Mouse (Mus musculus) liver, embryonic 14.5 days (tissue): ENCODE data around the gene Nacc1. TPM values are rescaled to one million over a fixed set of nuclear protein-coding genes. Genes with fewer than 3 reads are reported as not detected.
A peak's percentile ranks its signal among the peaks of the same experiment; 100 is the strongest.

Source experiments
- ATAC-seq: fragments of 200-750 bp; cut with Nextera tagmentation; 2 replicates; pipeline ENCODE4 v1.8.0; 2017; ENCODE audit warnings: moderate number of reproducible peaks, mild to moderate bottlenecking, moderate library complexity; ENCODE audit not compliant: insufficient read depth
- DNase-seq, 3 experiments: peaks; one replicate each; pipeline ENCODE4 v3.0.0-alpha.2; 2012 to 2013; ENCODE audit warnings: low read depth in 3 of 3, low spot score in 3 of 3
- H3K27ac ChIP-seq: fragments of 300-500 bp; sonication (generic); 2 replicates; pipeline ENCODE4 v1.5.1; 2014; ENCODE audit warnings: moderate library complexity, mild to moderate bottlenecking, control low read depth, inconsistent platforms
- H3K27me3 ChIP-seq: fragments of 300-500 bp; sonication (generic); 2 replicates; pipeline ENCODE4 v1.6.1; 2014; ENCODE audit warnings: mild to moderate bottlenecking, low read length, moderate library complexity; ENCODE audit not compliant: control insufficient read depth, insufficient read depth
- H3K36me3 ChIP-seq: fragments of 300-500 bp; sonication (generic); replicated peaks from 2 replicates; pipeline ENCODE4 v1.6.1; 2014; ENCODE audit warnings: low read depth; ENCODE audit not compliant: control insufficient read depth, insufficient read depth
- H3K4me1 ChIP-seq, 2 experiments: fragments of 200-500 bp in 1 of 2; fragments of 300-500 bp in 1 of 2; sonication (generic) in 1 of 2; replicated peaks; 2 replicates each; pipeline ENCODE4 v1.6.1; 2012 to 2014; ENCODE audit warnings: antibody characterized with exemption in 1 of 2, inconsistent platforms in 1 of 2, low read length in 1 of 2; ENCODE audit not compliant: control insufficient read depth in 2 of 2, insufficient read depth in 2 of 2
- H3K4me2 ChIP-seq: fragments of 300-500 bp; sonication (generic); 2 replicates; pipeline ENCODE4 v1.6.1; 2014; ENCODE audit warnings: low read depth, mild to moderate bottlenecking, control low read depth, moderate library complexity
- H3K4me3 ChIP-seq, 2 experiments: fragments of 200-500 bp in 1 of 2; fragments of 300-500 bp in 1 of 2; sonication (generic) in 1 of 2; 2 replicates each; pipeline ENCODE4 v1.5.1; 2012 to 2014; ENCODE audit warnings: low read depth in 2 of 2, low read length in 2 of 2, mild to moderate bottlenecking in 2 of 2, control low read depth in 1 of 2, inconsistent platforms in 1 of 2, moderate library complexity in 1 of 2; ENCODE audit not compliant: insufficient read depth in 1 of 2
- H3K9ac ChIP-seq: fragments of 300-500 bp; sonication (generic); replicated peaks from 2 replicates; pipeline ENCODE4 v1.6.1; 2014; ENCODE audit warnings: mild to moderate bottlenecking, control low read depth, moderate library complexity
- H3K9me3 ChIP-seq: fragments of 300-500 bp; sonication (generic); 2 replicates; pipeline ENCODE4 v1.6.1; 2016; ENCODE audit warnings: low read length, mixed read lengths; ENCODE audit not compliant: control insufficient read depth
- CTCF ChIP-seq: IDR thresholded peaks from 2 replicates; pipeline ENCODE4 v1.5.1; 2016; ENCODE audit warnings: antibody characterized with exemption, low read depth, control low read depth
- EP300 ChIP-seq: IDR thresholded peaks from 2 replicates; pipeline ENCODE4 v1.6.1; 2016; ENCODE audit warnings: antibody characterized with exemption, low read depth
- WGBS: fragments of 180-500 bp; shearing (Covaris S2); extraction: QIAGEN DNeasy Blood & Tissue Kit; methylation state at CpG from one replicate; pipeline ENCODE4 v1.1.7; 2014; ENCODE audit not compliant: insufficient replicate concordance; 5-methylcytosine and 5-hydroxymethylcytosine counted together
- polyA plus RNA-seq, 2 experiments: library from polyadenylated mRNA; depleted of rRNA in 1 of 2; stranded (reverse) in 1 of 2; unstranded in 1 of 2; fragments of >200 nt; fragmentation: Nextera tagmentation in 1 of 2; extraction: Ambion mirVana in 1 of 2; gene quantifications; 2 replicates each; pipeline versions ENCODE4 v1.2.1 to v1.2.3; 2012 to 2014

Nacc1 gene
- polyA plus RNA-seq, 2 experiments, result 6.3 to 19.0 TPM

- H3K27me3 ChIP-seq, result peaks cover 3% of the 10 kb centered on the region; the same call in 1 of the 2 replicates
- no peaks in the 10 kb centered on the region for H3K9me3 ChIP-seq
- TF ChIP-seq EP300 (no peak), CTCF (no peak)
- peak overlapping the region; percentile 64 for H3K9ac ChIP-seq
- H3K36me3 ChIP-seq, result no peaks in the 10 kb centered on the region
- peak overlapping the region; percentile 5; the same call in 1 of the 2 replicates for H3K27ac ChIP-seq
- no peak overlapping the region; a peak in 1 of 4 replicates for H3K4me3 ChIP-seq
- H3K4me1 ChIP-seq, result peaks cover 32 to 44% of the 10 kb centered on the region in 2 experiments
- DNase-seq (no peak), ATAC-seq (no peak)
- peak overlapping the region; percentile 93 for H3K4me2 ChIP-seq
Measured at GRCm38 (mm10) chr8:84657203-84657602, 30.5 kb downstream of the Nacc1 start.

GRCm38 (mm10) chr8:84656641-84657126 lies 31.0 kb downstream of the Nacc1 start:
- peaks cover 3% of the 10 kb centered on the region; the same call in 1 of the 2 replicates for H3K27me3 ChIP-seq
- peak overlapping the region; percentile 41 to 50 for H3K4me3 ChIP-seq
- H3K36me3 ChIP-seq, result no peaks in the 10 kb centered on the region
- peak overlapping the region; percentile 23 for H3K27ac ChIP-seq
- TF ChIP-seq EP300, result no peak
- TF ChIP-seq CTCF, result no peak
- H3K4me2 ChIP-seq, result peak overlapping the region; percentile 93
- 0% methylated on average over 23 of the region's 23 CpGs for WGBS
- H3K9me3 ChIP-seq, result no peaks in the 10 kb centered on the region
- peak; percentile 63 for ATAC-seq
- H3K9ac ChIP-seq, result peak overlapping the region; percentile 64
- peak; percentile 62 to 82 (median 64) for DNase-seq
- peaks cover 32 to 44% of the 10 kb centered on the region in 2 experiments for H3K4me1 ChIP-seq

- Histone ChIP-seq H3K27ac (peak overlapping the region; percentile 23; the same call in 1 of the 2 replicates), H3K9ac (peak overlapping the region; percentile 64), H3K36me3 (no peaks in the 10 kb centered on the region), H3K4me1 (peaks cover 31 to 44% of the 10 kb centered on the region in 2 experiments), H3K4me3 (peak overlapping the region; percentile 41 to 50), H3K9me3 (no peaks in the 10 kb centered on the region), H3K27me3 (peaks cover 3% of the 10 kb centered on the region; the same call in 1 of the 2 replicates), H3K4me2 (peak overlapping the region; percentile 93)
- TF ChIP-seq CTCF (no peak), EP300 (no peak)
- 9% methylated on average over 10 of the region's 10 CpGs for WGBS
- no peak for ATAC-seq
- DNase-seq, result no peak
Measured at GRCm38 (mm10) chr8:84656191-84656525, 31.5 kb downstream of the Nacc1 start.

- H3K27ac ChIP-seq, result no peak overlapping the region
- no peaks in the 10 kb centered on the region for H3K9me3 ChIP-seq
- H3K27me3 ChIP-seq, result peaks cover 3% of the 10 kb centered on the region; the same call in 1 of the 2 replicates
- DNase-seq (no peak), ATAC-seq (no peak)
- peaks cover 25 to 40% of the 10 kb centered on the region in 2 experiments for H3K4me1 ChIP-seq
- H3K9ac ChIP-seq, result peak overlapping the region; percentile 64
- no peak for TF ChIP-seq CTCF
- TF ChIP-seq EP300, result no peak
- 12% methylated on average over 15 of the region's 15 CpGs for WGBS
- peak overlapping the region; percentile 93 for H3K4me2 ChIP-seq
- no peaks in the 10 kb centered on the region for H3K36me3 ChIP-seq
- peak overlapping the region; percentile 41 to 50 for H3K4me3 ChIP-seq
Measured at GRCm38 (mm10) chr8:84655336-84656190, 32.1 kb downstream of the Nacc1 start.

GRCm38 (mm10) chr8:84654597-84654996 lies 33.1 kb downstream of the Nacc1 start:
- Histone ChIP-seq H3K4me2 (no peak overlapping the region), H3K9me3 (no peaks in the 10 kb centered on the region), H3K27me3 (peaks cover 3% of the 10 kb centered on the region; the same call in 1 of the 2 replicates), H3K4me1 (peaks cover 22 to 34% of the 10 kb centered on the region in 2 experiments), H3K9ac (no peak overlapping the region), H3K36me3 (no peaks in the 10 kb centered on the region), H3K4me3 (no peak overlapping the region), H3K27ac (no peak overlapping the region)
- TF ChIP-seq CTCF, result peak; percentile 57
- no peak for TF ChIP-seq EP300
- ATAC-seq (no peak), DNase-seq (no peak)
- 26% methylated on average over 4 of the region's 4 CpGs for WGBS
